Mouse (Mus musculus) midbrain, embryonic 13.5 days (tissue): ENCODE measurements around the gene Prss58. TPM values are rescaled to one million over a fixed set of nuclear protein-coding genes. Genes with fewer than 3 reads are reported as not detected.

Experiments used
- ATAC-seq: fragments of 200-750 bp; cut with Nextera tagmentation; 2 replicates; pipeline ENCODE4 v1.8.0; 2017; ENCODE audit warnings: mild to moderate bottlenecking, moderate TSS enrichment, moderate library complexity
- H3K27ac ChIP-seq: fragments of 300-500 bp; sonication (generic); 2 replicates; pipeline ENCODE4 v1.5.1; 2015; ENCODE audit warnings: inconsistent platforms, mild to moderate bottlenecking, moderate library complexity
- H3K27me3 ChIP-seq: fragments of 300-500 bp; sonication (generic); 2 replicates; pipeline ENCODE4 v1.6.1; 2015; ENCODE audit warnings: mild to moderate bottlenecking, inconsistent platforms
- H3K36me3 ChIP-seq: fragments of 300-500 bp; sonication (generic); 2 replicates; pipeline ENCODE4 v1.6.1; 2015; ENCODE audit warnings: mild to moderate bottlenecking, inconsistent platforms
- H3K4me1 ChIP-seq: fragments of 300-500 bp; sonication (generic); replicated peaks from 2 replicates; pipeline ENCODE4 v1.6.1; 2015; ENCODE audit warnings: inconsistent platforms
- H3K4me2 ChIP-seq: fragments of 300-500 bp; sonication (generic); replicated peaks from 2 replicates; pipeline ENCODE4 v1.6.1; 2015; ENCODE audit warnings: moderate library complexity, mild to moderate bottlenecking, inconsistent platforms
- H3K4me3 ChIP-seq: fragments of 300-500 bp; sonication (generic); replicated peaks from 2 replicates; pipeline ENCODE4 v1.5.1; 2015; ENCODE audit warnings: mild to moderate bottlenecking, inconsistent platforms
- H3K9ac ChIP-seq: fragments of 300-500 bp; sonication (generic); replicated peaks from 2 replicates; pipeline ENCODE4 v1.6.1; 2015; ENCODE audit warnings: mild to moderate bottlenecking, inconsistent platforms
- H3K9me3 ChIP-seq: fragments of 300-500 bp; sonication (generic); 2 replicates; pipeline ENCODE4 v1.6.1; 2016; ENCODE audit warnings: mild to moderate bottlenecking, inconsistent platforms
- WGBS: fragments of 180-500 bp; shearing (Covaris S2); methylation state at CpG from one replicate; pipeline ENCODE4 v1.1.7; 2015; 5-methylcytosine and 5-hydroxymethylcytosine counted together
- polyA plus RNA-seq: library from polyadenylated mRNA; unstranded; fragments of >200 nt; fragmentation: Nextera tagmentation; extraction: Ambion mirVana; gene quantifications from 2 replicates; pipeline ENCODE4 v1.2.1, GENCODE M21; 2015

The Prss58 gene
- not detected in 2 replicates for polyA plus RNA-seq

DNA sequence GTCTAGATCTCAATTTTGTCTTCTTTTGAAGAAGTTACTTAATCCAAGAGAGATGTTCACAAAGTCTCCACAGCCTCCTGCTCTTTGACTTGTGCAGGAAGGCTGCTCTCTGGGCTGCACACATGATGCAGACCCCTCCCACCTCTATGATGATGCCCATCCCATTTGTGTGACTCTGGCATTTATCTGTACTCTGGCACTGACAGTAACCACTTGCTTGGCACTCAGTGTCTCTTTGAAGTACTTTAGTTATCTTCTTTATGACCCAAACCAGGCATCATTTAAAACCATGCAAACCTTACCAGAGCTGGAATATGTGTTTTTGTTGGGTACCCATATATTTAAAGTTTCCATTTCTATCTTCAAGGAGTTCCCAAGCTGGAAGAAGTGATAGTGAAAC, at the start of gene Prss58:
Gene Prss58 (minus strand): TSS at position 101 of the 400 bp plus-strand sequence.
- Histone ChIP-seq H3K9ac (no peak within 1 kb of the TSS), H3K27me3 (no peaks in the 10 kb centered on the region), H3K4me3 (no peak within 1 kb of the TSS), H3K27ac (no peak within 1 kb of the TSS), H3K9me3 (no peaks in the 10 kb centered on the region), H3K4me2 (no peak within 1 kb of the TSS), H3K36me3 (no peaks in the 10 kb centered on the region), H3K4me1 (no peaks in the 10 kb centered on the region)
- no peak for ATAC-seq

DNA sequence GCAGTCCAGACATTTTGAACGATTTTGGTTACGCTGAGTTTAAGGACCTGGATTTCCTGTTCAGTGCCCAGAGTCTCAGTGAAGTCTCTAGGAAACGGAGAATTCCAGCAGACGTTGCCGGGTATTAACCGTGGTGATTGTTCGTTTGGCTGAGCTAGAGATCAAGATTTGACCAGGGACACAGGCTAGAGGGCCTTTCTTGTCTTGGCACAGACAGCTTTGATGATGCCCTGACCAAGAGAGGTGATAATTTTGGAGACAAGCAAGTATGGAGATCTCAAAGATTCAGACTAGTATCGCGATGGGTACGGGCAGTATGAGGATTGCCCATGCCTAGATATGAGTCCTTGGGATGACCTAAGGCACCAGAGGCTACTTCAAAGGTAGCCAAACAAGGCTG, 40.3 kb upstream of the Prss58 start, which contains the start of gene 1700074P13Rik:
Gene 1700074P13Rik (minus strand): TSS at position 101 of the 400 bp plus-strand sequence.
- Histone ChIP-seq H3K4me1 (no peaks in the 10 kb centered on the region), H3K27ac (no peak within 1 kb of the TSS), H3K27me3 (no peaks in the 10 kb centered on the region), H3K4me3 (no peak within 1 kb of the TSS), H3K9me3 (no peaks in the 10 kb centered on the region; the same call in 1 of the 2 replicates), H3K9ac (no peak within 1 kb of the TSS), H3K4me2 (no peak within 1 kb of the TSS), H3K36me3 (no peaks in the 10 kb centered on the region)
- ATAC-seq: no peak
- 93% methylated on average over 10 of the region's 10 CpGs for WGBS

DNA sequence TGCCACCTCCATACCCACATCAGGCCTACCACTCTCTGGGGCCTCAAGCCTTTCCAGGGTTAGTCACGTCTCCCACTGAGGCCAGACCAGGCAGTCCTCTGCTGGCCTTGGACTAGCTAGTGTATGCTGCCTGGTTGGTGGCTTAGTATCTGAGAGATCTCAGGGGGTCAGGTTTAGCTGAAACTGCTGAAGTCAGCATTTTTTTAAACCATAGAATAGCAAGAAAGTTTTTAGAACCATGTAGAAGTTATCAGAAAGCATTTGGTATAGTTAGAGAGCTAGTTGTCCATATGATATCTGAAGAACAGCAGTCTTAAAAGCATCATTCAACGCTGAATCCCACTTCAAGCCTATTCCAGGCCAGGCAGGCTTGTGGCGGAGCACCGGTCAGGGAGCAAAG, 19.8 kb upstream of the Prss58 start:
- no peak for ATAC-seq
- Histone ChIP-seq H3K36me3 (no peaks in the 10 kb centered on the region), H3K27ac (no peak overlapping the region), H3K4me2 (no peak overlapping the region), H3K4me1 (no peaks in the 10 kb centered on the region), H3K9me3 (no peaks in the 10 kb centered on the region), H3K4me3 (no peak overlapping the region), H3K9ac (no peak overlapping the region), H3K27me3 (no peaks in the 10 kb centered on the region)
- WGBS: 88% methylated on average over 4 of the region's 4 CpGs

DNA sequence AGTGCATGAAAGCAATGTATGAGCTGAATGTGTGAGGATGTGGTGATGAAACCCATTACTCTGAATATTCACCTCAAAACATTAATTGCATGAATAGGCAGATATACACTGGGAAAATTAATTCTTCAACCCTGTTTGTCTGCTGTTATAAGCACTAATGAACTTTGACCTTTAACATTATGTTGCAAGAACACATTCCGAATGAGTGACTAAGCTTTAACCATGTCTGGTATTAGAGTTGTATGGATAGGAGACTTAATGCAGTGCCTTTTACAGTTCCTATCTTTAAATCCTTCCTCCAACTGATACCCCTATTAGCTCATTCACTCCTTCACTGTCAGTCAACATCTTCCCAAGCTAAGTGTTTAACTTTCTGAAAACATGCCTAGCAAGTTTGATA, 5.5 kb downstream of the Prss58 start:
- Histone ChIP-seq H3K9ac (no peak overlapping the region), H3K27ac (no peak overlapping the region), H3K4me1 (no peaks in the 10 kb centered on the region), H3K36me3 (no peaks in the 10 kb centered on the region), H3K4me3 (no peak overlapping the region), H3K4me2 (no peak overlapping the region), H3K9me3 (no peaks in the 10 kb centered on the region), H3K27me3 (no peaks in the 10 kb centered on the region)
- WGBS: 79% methylated on average over 1 of the region's 1 CpGs
- ATAC-seq: no peak

DNA sequence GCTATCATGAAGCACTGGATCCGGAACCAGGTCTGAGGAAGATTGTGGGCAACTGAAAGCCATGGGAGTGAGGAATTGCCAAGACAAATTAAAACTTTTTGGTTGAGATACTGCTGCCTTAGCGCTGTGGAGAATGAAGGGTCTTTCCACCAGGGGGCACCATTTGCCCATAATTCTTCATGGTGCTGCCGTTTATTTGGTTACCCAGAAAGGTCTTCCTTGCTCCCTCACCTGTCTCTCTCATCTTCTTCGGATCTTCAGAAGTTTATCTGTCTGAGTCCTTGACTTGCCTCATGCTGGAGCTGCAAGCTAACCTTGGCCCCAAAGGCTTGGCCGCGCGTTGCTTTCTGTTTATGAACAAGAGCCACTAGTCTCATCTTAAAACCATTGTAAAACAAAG, 6.6 kb downstream of the Prss58 start:
- no peak overlapping the region for H3K4me3 ChIP-seq
- no peak overlapping the region for H3K4me2 ChIP-seq
- no peaks in the 10 kb centered on the region for H3K27me3 ChIP-seq
- no peaks in the 10 kb centered on the region for H3K36me3 ChIP-seq
- H3K4me1 ChIP-seq: no peaks in the 10 kb centered on the region
- H3K9me3 ChIP-seq: no peaks in the 10 kb centered on the region
- H3K9ac ChIP-seq: no peak overlapping the region
- H3K27ac ChIP-seq: no peak overlapping the region
- ATAC-seq: no peak
- WGBS: 39% methylated on average over 7 of the region's 7 CpGs

DNA sequence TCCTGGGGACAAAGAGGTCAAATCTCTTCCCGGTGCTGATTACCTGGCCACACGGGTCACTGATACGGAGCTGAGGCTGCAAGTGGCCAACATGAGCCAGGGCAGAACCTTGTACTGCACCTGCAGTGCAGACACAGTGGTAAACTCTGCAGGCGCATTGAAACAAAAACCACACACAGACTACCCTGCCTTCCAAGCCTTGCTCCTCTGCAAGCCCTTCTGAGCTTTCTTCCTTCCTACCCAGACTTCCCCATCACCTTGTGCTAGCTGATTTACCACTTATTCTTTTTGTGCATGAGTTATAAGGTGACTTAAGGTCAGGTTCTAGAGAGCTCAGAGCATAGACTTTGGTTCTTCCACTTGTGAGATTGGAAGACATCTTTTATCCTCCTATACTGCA, 8.4 kb downstream of the Prss58 start:
- Histone ChIP-seq H3K4me3 (no peak overlapping the region), H3K9ac (no peak overlapping the region), H3K36me3 (no peaks in the 10 kb centered on the region), H3K4me1 (no peaks in the 10 kb centered on the region), H3K4me2 (no peak overlapping the region), H3K27me3 (no peaks in the 10 kb centered on the region), H3K9me3 (no peaks in the 10 kb centered on the region), H3K27ac (no peak overlapping the region)
- WGBS: 91% methylated on average over 4 of the region's 4 CpGs
- no peak for ATAC-seq

DNA sequence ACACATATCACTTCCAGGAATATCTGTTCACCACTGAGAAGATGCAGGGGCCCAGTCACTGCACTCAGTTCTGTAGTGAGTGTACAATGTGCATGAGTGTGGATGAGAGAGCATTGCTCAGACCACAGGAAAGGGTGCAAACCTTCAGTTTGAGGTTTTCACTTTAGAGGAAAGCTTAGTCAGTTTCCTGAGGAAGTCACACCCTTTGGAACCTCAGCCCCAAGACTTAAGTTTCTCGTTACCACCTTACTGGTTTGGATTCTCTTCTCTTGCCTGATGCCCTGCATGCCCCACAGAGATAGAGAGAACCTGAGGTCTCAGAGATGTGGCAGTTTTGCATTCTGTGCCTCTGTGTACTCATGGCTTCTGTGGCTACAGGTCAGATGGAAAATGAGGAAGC, 9.2 kb downstream of the Prss58 start:
- Histone ChIP-seq H3K9me3 (no peaks in the 10 kb centered on the region), H3K4me3 (no peak overlapping the region), H3K9ac (no peak overlapping the region), H3K36me3 (no peaks in the 10 kb centered on the region), H3K4me2 (no peak overlapping the region), H3K4me1 (no peaks in the 10 kb centered on the region), H3K27me3 (no peaks in the 10 kb centered on the region), H3K27ac (no peak overlapping the region)
- WGBS: 81% methylated on average over 1 of the region's 1 CpGs
- ATAC-seq: no peak

DNA sequence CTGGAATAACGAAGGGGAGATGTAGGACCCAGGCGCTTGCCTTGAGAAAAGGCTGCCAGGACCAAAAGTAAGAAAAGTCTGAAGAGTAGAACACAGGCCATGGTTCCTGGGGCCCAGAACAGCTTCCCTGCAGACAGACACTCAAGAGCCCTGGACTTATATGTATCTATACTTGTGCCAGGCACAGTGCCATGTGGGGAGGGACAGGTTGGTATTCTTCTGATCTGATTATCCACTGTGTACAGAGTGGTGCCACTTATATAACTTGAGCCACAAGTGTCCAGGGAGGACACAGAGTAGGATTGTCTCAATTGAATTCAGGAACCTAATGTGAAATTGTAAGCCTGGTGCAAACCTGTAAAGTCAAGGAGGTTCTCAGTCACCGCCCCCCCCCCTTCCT, 12.8 kb downstream of the Prss58 start, which contains the start of gene Moxd2:
Gene Moxd2 (minus strand): TSS at position 101 of the 400 bp plus-strand sequence.
- Histone ChIP-seq H3K4me3 (no peak within 1 kb of the TSS), H3K27me3 (no peaks in the 10 kb centered on the region), H3K36me3 (no peaks in the 10 kb centered on the region), H3K9ac (no peak within 1 kb of the TSS), H3K27ac (no peak within 1 kb of the TSS), H3K4me2 (no peak within 1 kb of the TSS), H3K9me3 (no peaks in the 10 kb centered on the region), H3K4me1 (no peaks in the 10 kb centered on the region)
- 90% methylated on average over 3 of the region's 3 CpGs for WGBS
- no peak for ATAC-seq

DNA sequence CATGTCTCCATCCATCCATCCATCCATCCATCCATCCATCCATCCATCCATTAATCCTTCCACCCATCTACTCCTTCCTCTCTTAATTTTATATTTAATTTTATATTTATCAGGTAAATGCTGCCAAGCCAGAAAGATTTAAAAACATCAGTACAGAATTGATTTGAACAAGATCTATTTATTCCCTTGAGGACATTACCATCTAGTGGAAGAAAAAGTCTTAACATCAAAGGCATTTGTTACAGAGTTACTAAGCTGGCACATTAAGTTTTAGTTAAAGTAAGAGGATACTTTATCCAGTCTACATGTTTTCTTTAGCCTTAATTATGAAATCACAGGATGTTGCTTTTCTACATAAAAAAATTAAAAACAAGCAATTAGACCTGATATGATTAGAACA, 54.9 kb downstream of the Prss58 start:
- no peak overlapping the region for H3K4me2 ChIP-seq
- no peak overlapping the region for H3K27ac ChIP-seq
- H3K4me1 ChIP-seq: no peaks in the 10 kb centered on the region
- H3K9me3 ChIP-seq: no peaks in the 10 kb centered on the region
- no peaks in the 10 kb centered on the region for H3K27me3 ChIP-seq
- ATAC-seq: no peak
- H3K4me3 ChIP-seq: no peak overlapping the region
- no peaks in the 10 kb centered on the region for H3K36me3 ChIP-seq
- H3K9ac ChIP-seq: no peak overlapping the region

Other genes starting within 250 kb of the Prss58 start
- not detected in 2 replicates for gene Moxd2, start 12.9 kb downstream of the Prss58 start, polyA plus RNA-seq
- not detected in 2 replicates for gene 1700074P13Rik, start 40.2 kb upstream of the Prss58 start, polyA plus RNA-seq
- not detected in 2 replicates for gene Gm4744, start 51.5 kb upstream of the Prss58 start, polyA plus RNA-seq
- gene 1810009J06Rik, start 64.4 kb upstream of the Prss58 start, polyA plus RNA-seq: not detected in 2 replicates
- gene Gm2663, start 99.1 kb upstream of the Prss58 start, polyA plus RNA-seq: not detected in 2 replicates
- gene 2210010C04Rik, start 135.1 kb upstream of the Prss58 start, polyA plus RNA-seq: not detected in 2 replicates